Mouse (Mus musculus) cerebellum, adult 2 months (tissue): ENCODE results near the gene Tdrd7.

Experiments
- CTCF ChIP-seq: fragments of 200-500 bp; IDR thresholded peaks from 2 replicates; pipeline ENCODE4 v1.5.1; 2011; ENCODE audit warnings: low read depth, mild to moderate bottlenecking, control low read depth, low read length, moderate library complexity, borderline replicate concordance; ENCODE audit not compliant: insufficient read depth
- POLR2A ChIP-seq: fragments of 200-500 bp; IDR thresholded peaks from 2 replicates; pipeline ENCODE4 v1.6.1; 2011; ENCODE audit warnings: low read length, control low read depth, borderline replicate concordance; ENCODE audit not compliant: insufficient read depth

GRCm38 (mm10) chr4:46029552-46029951, 64.4 kb downstream of the Tdrd7 start:
- TF ChIP-seq CTCF (peak; percentile 53), POLR2A (no peak)
